Mouse (Mus musculus) cerebellum, adult (tissue): Measurements from ENCODE around the gene Casq2.

Source experiments
- ATAC-seq: cut with Nextera tagmentation; 2 replicates; pipeline ENCODE4 v1.9.2; 2017; ENCODE audit warnings: mild to moderate bottlenecking, moderate library complexity, mixed read lengths; ENCODE audit not compliant: insufficient number of reproducible peaks, low FRiP score, low TSS enrichment

The Casq2 gene

DNA sequence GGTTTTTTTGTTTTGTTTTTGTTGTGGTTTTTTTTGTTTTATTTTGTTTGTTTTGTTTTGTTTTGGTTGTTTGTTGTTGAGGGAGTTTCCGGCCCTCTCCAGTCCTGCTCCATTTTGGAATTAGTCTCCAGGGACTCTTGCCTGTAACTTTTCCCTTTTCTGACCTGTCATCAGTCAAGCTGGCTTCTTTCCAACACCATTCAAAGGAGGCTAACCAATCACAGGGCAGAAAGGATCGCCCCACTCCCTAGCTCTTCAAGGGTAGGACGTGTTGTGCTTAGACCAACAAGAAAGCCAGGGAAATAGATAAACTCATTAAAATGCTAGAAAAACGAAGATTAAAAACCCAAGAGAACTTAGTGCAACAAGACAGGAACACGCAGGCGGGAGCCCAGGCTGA, 102.8 kb downstream of the Casq2 start:
- no peak for ATAC-seq

GRCm38 (mm10) chr3:102190015-102190414, 103.8 kb downstream of the Casq2 start:
- ATAC-seq, result no peak

GRCm38 (mm10) chr3:102190642-102191041, 104.4 kb downstream of the Casq2 start:
- no peak for ATAC-seq

DNA sequence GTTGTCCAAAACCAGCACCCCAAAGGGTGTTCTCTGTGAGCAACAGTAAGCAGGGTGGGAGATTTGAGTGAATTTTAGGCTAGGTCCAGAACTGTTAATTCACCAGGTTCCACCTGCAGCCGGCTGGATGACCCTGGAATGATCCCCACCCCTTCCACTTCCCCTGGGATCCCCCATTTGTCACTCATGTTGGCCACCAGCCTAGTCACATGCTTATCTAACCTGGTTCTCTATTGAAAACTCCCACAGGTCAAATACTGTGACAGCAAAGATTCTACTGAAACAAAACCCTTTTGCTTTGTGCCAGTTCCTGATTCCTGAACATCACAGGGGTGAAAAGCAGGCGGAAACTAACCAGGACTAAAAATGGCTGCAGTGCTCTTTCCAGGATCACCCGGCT, 105.4 kb downstream of the Casq2 start:
- no peak for ATAC-seq

DNA sequence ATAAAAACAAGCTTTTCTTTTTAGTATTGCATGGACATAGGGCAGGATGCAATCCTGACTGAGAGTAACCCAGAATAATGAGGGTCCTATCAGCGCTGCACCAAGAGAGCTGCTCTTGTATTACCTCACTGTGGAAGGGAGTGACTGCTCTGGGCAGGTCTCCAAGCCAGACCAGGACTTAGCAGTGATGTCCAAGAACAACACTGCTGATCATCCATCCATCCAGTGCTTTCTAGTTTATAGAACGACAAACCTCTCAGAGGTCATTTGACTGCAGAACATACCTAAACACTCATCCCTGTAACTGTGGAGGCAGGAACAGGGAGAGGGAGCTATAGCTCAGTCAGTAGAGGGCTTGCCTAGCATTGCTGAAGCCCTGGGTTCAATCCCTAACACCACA, 106.4 kb downstream of the Casq2 start:
- ATAC-seq, result no peak

DNA sequence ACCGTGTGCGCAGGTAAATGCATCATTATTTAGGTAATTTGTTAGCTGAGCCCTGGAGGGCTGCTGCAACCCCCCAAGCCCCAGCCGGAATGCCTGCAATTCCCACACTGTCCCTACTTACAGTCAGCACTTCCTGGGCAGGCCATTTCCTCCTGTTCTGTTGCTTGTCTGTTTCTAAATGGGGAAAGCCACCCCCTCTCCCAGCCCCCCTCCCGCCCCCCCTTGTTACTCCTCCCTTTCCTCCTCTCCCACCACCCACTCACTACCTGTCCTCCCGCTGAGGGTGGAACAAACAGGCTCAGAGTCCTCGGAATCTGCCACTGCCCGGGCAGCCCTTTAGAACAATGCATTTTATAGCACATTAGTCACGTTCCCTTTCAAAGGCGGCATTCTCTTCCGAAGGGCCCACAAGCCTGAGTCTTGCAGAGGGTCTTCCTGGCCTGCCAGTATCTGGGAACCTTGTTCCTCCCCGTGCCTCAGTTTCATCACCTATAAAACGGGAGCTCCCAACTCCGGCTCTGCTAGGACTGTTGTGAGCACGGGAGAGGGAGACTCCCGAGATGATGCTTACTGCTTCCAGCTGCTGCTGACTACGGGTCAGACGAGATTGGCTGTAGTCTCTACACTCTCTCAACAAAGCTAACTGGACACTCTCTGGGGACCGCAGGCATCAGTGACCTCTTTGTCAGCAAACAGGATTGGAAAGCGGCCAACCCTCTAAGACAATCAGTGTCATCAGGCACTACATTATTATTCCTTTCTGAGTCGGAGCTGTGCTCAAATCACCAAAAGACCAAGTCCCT, 107.5 kb downstream of the Casq2 start:
- no peak for ATAC-seq

DNA sequence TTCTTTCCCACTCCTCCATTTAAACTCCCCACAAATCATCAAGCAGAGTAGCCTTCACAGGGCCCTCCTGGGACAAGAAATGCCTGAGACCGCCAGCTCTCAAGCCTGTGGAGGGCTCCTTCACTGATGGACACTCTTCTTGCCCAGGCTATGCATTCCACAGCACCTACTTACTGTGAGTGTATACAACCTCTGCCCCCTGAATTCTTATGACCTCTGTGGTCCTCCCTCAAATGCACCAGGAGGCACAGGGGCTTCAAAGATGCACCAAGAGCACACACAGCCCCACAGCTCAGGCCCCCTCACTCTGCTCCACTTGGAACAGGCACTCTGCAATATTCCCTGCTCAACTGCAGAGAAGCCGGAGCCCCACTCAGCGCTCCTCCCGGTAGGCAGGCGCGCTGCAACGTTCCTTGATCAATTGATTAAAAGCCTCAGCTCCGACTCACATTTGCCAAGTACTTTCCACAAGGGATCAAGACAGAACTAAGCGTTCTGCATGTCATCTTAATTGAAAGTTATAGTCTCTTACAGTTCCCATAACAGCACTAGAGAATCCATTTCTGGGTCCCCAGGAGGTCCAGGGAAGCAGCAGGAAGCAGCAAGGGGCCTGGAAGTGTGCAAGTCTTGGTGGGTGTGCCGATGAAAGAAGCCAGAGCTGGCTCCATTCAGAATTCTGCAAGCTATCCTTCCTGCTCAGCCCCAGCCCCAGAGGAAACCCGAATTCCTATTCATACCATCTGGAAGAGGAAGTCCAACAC, 108.3 kb downstream of the Casq2 start:
- no peak for ATAC-seq

DNA sequence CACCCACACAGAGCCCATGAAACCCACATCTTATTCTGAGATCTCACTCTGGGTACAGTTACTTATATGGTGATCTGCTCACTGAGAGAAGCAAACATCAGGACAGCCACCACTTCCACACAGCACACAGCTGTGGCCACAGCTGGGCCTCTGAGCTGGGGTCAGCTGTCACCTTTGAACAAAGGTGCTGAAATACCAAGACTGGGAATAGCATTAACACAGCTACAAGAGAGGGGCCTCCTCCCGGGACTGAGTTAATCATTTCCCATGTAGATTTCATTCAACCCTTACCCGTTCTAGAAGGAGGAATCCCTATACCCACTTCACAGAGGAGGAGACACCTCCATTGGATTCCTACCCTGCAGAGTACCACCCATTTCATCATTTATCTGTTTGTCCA, 109.5 kb downstream of the Casq2 start:
- no peak for ATAC-seq
